Mouse (Mus musculus) megakaryocyte, embryonic 14.5 days (primary cell): ENCODE data around the gene Gata3.

ENCODE experiments used
- FLI1 ChIP-seq: IDR thresholded peaks from 2 replicates; pipeline ENCODE4 v1.6.1; 2012; ENCODE audit warnings: low read length, inconsistent platforms, mixed read lengths
- GATA1 ChIP-seq: IDR thresholded peaks from 3 replicates; pipeline ENCODE4 v1.6.1; 2012; ENCODE audit warnings: mixed read lengths, low read length, inconsistent platforms, borderline replicate concordance

GRCm38 (mm10) chr2:9885217-9885770 lies 4.5 kb downstream of the Gata3 start:
- no peak for TF ChIP-seq GATA1
- TF ChIP-seq FLI1, result no peak
